Mouse (Mus musculus) liver, postnatal 0 days (tissue): ENCODE measurements around the gene Gal3st2c.
"Not testable (repeated sequence)": the region's sequence is repeated elsewhere in the genome, so short reads cannot be mapped to it uniquely, and the experiment has no call there.

Source experiments
- CTCF ChIP-seq: sonication (generic); IDR thresholded peaks from 2 replicates; pipeline ENCODE4 v1.5.1; 2016; ENCODE audit warnings: antibody characterized with exemption, low read depth
- EP300 ChIP-seq: IDR thresholded peaks from 2 replicates; pipeline ENCODE4 v1.6.1; 2016; ENCODE audit warnings: antibody characterized with exemption, low read depth, mild to moderate bottlenecking

DNA sequence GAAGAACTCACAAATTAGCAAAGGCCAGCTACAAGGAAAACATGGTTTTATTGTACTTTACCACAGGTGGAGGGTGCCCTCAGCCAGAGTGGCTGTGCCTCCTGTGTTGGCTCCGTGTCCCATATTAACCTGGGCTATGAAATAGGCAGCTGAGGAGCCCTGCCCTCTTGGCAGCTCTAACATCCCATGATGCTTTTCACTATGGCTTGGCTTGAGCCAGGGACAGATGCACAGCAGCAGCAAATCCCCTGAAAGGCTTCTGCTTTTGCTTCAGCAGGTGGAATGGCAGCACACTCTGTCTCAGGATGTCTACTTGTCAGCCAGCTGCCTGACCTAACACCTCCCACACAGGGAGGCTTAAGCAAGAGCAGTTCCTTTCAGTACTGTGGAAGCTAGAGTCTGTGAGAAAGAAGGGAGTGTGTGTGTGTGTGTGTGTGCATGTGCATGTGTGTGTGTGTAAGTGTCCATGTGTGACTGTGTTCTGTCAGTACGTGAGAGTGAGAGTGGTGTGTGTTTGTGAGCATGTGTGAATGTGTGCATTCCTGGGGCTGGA is 15.7 kb downstream of the Gal3st2c start:
- TF ChIP-seq CTCF, EP300: not testable (repeated sequence)
